Mouse (Mus musculus) neural tube, embryonic 10.5 days (tissue): ENCODE measurements at regions not wholly inside any gene's neighbourhood (a gene's known extent, or its start where the extent isn't known, plus 50 kb on each side); places are given as distances from the start of the nearest gene placed in this dataset.
A peak's percentile ranks its signal among the peaks of the same experiment; 100 is the strongest.

ENCODE experiments used
- DNase-seq: peaks from one replicate; pipeline ENCODE4 v3.0.0-alpha.2; 2017; ENCODE audit warnings: low spot score; ENCODE audit errors: extremely low spot score

GRCm38 (mm10) chr10:55767571-55767970 is 339.1 kb upstream of the Msl3l2 start:
- DNase-seq, result peak; percentile 39

- no peak for DNase-seq
Observed at GRCm38 (mm10) chr10:55769642-55770041, 337.1 kb upstream of the Msl3l2 start.

GRCm38 (mm10) chr10:55782674-55783469 is 323.8 kb upstream of the Msl3l2 start:
- no peak for DNase-seq

GRCm38 (mm10) chr10:55813966-55814365 is 292.8 kb upstream of the Msl3l2 start:
- no peak for DNase-seq

- no peak for DNase-seq
Observed at GRCm38 (mm10) chr10:55851361-55851760, 255.4 kb upstream of the Msl3l2 start.

- no peak for DNase-seq
Observed at GRCm38 (mm10) chr10:55892606-55893005, 214.1 kb upstream of the Msl3l2 start.

- no peak for DNase-seq
Observed at GRCm38 (mm10) chr10:55929100-55929499, 177.6 kb upstream of the Msl3l2 start.

GRCm38 (mm10) chr10:55933993-55934392 is 172.7 kb upstream of the Msl3l2 start:
- no peak for DNase-seq

- DNase-seq, result no peak
Observed at GRCm38 (mm10) chr10:55935447-55935846, 171.3 kb upstream of the Msl3l2 start.

- no peak for DNase-seq
Observed at GRCm38 (mm10) chr10:55962627-55963203, 144.0 kb upstream of the Msl3l2 start.
